Mouse (Mus musculus) megakaryocyte, embryonic 14.5 days (primary cell): ENCODE results near the gene Six5.

ENCODE experiments used
- FLI1 ChIP-seq: IDR thresholded peaks from 2 replicates; pipeline ENCODE4 v1.6.1; 2012; ENCODE audit warnings: low read length, inconsistent platforms, mixed read lengths
- GATA1 ChIP-seq: IDR thresholded peaks from 3 replicates; pipeline ENCODE4 v1.6.1; 2012; ENCODE audit warnings: mixed read lengths, low read length, inconsistent platforms, borderline replicate concordance

DNA sequence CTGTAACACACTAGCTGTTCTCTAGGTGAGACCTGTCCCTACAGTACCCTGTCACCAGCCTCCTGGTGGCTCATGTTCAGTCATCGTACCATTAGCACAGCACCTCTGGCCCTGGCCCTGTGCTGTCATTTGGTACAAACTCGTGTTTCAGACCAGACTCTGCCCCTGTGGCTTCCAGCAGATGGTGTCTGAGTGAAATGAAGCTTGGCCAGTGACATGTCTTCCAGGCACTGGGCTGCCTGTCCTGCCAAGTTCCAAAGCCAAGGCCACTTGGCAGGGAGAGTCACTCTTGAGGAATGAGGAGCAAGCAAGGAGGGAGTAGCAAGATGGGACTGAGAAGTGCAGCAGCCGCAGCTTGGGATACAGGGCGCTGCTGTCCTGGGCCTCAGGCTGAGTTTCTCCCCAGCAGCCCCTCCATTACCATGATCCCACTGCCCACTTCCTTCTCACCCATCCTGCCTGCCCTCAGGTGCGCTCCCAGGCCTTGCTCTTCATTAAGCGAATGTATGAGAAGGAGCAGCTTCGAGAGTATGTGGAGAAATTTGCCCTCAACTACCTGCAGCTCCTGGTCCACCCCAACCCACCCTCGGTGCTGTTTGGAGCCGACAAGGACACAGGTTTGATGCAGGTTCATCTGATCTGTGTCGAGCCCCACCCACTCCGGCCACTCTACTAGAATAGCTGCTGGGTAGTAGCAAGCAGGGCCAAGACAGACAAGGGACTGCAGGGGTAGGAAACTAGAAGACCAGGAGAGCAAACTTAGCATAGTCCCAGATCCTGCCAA, 47.9 kb upstream of the Six5 start:
- TF ChIP-seq GATA1: no peak
- no peak for TF ChIP-seq FLI1
